Mouse (Mus musculus): ENCODE results near the gene 3110009E18Rik. TPM values are rescaled to one million over a fixed set of nuclear protein-coding genes. Genes with fewer than 3 reads are reported as not detected.

Gene 3110009E18Rik
- polyA plus RNA-seq, 1 experiment from 2014 or later = 21.6 TPM

DNA sequence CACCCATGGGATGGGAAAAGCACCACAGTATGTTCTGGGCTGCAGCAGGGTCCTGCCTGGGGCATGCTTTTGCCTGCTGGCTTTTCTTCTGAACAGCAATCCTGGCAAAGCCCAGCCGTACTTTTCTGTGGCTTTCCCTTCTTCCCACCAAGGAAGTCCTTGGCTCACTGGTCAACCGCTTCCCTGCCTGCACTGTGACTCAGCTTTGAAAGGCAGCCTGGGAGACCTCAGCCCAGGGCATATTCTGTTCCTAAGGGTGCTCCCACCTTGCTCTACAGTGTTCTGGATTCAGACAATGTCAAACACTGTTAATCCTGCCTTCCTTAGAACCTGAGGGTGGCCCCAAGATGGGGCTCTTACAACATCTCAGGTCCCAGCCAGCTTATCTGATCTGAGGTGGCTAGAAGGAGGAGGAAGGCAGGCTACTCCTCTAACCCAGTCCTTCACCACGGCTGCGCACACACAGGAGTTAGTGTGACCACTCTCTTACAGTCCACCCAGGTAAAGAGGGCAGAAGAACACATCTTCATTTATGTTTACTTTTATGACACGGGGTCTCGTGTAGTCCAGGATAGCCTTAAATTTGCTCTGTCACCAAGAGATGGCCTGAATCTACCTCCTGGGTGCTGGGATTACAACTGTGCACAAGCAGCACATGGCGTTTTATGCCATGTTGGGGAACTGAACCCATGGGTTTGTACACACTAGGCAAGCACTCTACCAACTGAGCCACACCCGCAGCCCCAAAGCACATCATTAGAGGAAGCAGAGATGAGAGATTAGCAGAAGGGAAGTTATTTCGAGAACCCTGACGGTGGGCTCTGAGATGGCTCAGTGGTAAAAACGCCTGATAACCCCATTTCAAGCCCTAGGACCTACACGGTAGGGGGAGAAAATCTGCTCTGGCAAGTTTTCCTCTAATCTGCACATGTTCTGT is 8.5 kb upstream of the 3110009E18Rik start:
- no peaks in the 10 kb centered on the region for H3K27me3 ChIP-seq (ENCODE audit: poor library complexity, severe bottlenecking)
- H3K36me3 ChIP-seq (replicated peaks) = peaks cover 67% of the 10 kb centered on the region
- whole genome bisulfite sequencing = 89% methylated on average over 12 of the region's 12 CpGs
- no peak for DNase-seq (ENCODE audit: extremely low spot score, low spot score)
- no peak overlapping the region for H3K27ac ChIP-seq
- 0 out of 2 replicates have a peak, but pooled peaks cover 3% of the 10 kb centered on the region for H3K4me1 ChIP-seq
- H3K4me3 ChIP-seq = no peak overlapping the region
- peaks cover 8% of the 10 kb centered on the region for H3K9me3 ChIP-seq

DNA sequence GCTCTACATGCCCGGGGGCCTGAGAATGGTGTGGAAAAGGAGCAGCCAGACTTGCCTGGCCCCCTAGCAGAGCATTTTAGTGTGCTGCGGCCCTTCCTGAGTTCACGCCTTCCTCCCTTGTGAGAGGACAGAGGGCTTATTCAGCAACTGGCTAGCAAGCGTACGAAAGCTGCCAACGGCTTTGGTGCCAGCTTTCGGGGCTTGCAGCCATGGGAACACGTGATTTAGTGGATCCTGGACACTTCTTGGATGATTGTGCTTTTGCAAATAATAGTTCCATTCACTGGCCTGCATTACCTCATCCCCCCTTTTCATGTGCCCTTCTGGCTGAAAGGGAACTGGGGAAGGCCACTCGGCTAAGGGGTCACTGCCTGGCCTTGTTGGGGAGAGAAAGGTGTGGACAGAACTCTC is 5.3 kb upstream of the 3110009E18Rik start:
- H3K36me3 ChIP-seq (replicated peaks) = peaks cover 88% of the 10 kb centered on the region
- WGBS = 74% methylated on average over 9 of the region's 9 CpGs

DNA sequence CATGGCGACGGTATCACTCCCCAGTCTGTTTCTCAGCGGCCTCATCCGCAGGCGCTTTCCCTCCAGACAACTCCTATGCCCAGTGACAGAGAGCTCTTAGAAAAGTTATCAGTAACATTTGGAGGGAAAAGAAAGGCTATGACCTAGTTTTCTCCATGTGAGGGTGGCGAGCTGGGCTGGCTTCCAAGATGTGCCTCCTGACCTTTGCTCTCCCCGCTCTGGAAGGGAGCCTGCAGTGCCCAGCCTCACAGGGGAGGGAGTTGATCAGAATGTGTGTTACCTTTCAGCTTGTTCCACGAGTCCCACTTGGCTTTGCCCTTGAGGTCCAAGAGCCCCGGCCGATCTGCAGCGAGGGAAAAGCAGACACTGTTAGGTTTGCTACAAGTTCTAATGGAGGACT is 4.9 kb upstream of the 3110009E18Rik start:
- H3K9me3 ChIP-seq = peaks cover 8% of the 10 kb centered on the region
- no peak overlapping the region for H3K4me3 ChIP-seq
- H3K36me3 ChIP-seq (replicated peaks) = peaks cover 84% of the 10 kb centered on the region
- H3K27me3 ChIP-seq (ENCODE audit: poor library complexity, severe bottlenecking) = no peaks in the 10 kb centered on the region
- H3K4me1 ChIP-seq = peaks cover 34% of the 10 kb centered on the region
- H3K27ac ChIP-seq = peak overlapping the region; percentile 32; the same call in 1 of the 2 replicates
- no peak for DNase-seq (ENCODE audit: extremely low spot score, low spot score)
- WGBS = 86% methylated on average over 11 of the region's 11 CpGs

More for the DNA sequence above, 5.3 kb upstream of the 3110009E18Rik start:
- no peak for DNase-seq (ENCODE audit: extremely low spot score, low spot score)
- Histone ChIP-seq H3K27me3 (ENCODE audit: poor library complexity, severe bottlenecking) (no peaks in the 10 kb centered on the region), H3K4me1 (peaks cover 33% of the 10 kb centered on the region), H3K4me3 (no peak overlapping the region), H3K27ac (peak overlapping the region; percentile 32), H3K9me3 (peaks cover 8% of the 10 kb centered on the region)

DNA sequence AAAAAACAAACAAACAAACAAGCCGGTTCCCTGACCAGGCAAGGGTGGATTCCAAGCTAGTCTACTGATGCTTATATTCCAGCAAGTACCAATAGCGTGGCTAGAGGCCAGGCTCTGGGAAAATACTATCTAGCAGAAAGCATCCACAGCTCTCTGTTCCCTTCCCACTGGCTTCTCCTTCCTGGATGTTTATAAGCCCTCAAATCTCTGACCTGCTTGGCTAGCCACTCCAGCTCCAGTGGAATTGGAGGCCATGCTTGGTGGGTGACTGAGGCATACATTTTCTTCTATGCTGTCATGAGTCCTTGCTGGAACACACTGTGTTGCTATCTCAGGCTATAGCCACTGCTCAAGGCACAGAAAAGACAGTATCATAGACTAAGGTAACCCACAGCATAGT is 2.1 kb upstream of the 3110009E18Rik start:
- H3K27ac ChIP-seq = peak overlapping the region; percentile 94; the same call in 1 of the 2 replicates
- peaks cover 58% of the 10 kb centered on the region for H3K36me3 ChIP-seq (replicated peaks)
- H3K4me3 ChIP-seq = peak overlapping the region; percentile 74; the same call in 1 of the 2 replicates
- H3K4me1 ChIP-seq = peaks cover 48% of the 10 kb centered on the region
- H3K27me3 ChIP-seq (ENCODE audit: poor library complexity, severe bottlenecking) = no peaks in the 10 kb centered on the region
- no peak for DNase-seq (ENCODE audit: extremely low spot score, low spot score)
- WGBS = 98% methylated on average over 2 of the region's 2 CpGs
- H3K9me3 ChIP-seq = peaks cover 8% of the 10 kb centered on the region

DNA sequence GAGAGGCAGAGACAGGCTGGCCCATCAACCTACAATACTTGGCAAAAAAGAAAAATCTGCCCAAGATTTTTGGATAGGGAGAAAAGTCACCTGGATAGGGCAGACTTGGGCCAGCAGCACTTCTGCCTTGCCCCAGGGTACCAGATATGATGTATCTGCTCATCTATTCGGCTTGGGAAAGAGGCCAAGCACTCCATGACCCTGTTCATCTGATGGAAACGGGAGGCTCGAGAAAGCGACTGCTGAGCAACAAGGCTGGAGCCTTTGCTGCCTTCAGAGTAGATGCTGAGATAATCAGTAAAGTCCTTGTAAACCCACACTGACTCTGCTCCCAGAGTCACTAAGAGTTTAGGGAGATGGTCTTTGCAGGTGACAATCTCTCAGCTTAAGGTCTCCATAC is 1.6 kb upstream of the 3110009E18Rik start:
- Histone ChIP-seq H3K9me3 (peaks cover 5% of the 10 kb centered on the region; the same call in 1 of the 2 replicates), H3K36me3 (replicated peaks) (peaks cover 53% of the 10 kb centered on the region), H3K27ac (peak overlapping the region; percentile 94), H3K4me1 (peaks cover 48% of the 10 kb centered on the region), H3K4me3 (peak overlapping the region; percentile 74), H3K27me3 (ENCODE audit: poor library complexity, severe bottlenecking) (no peaks in the 10 kb centered on the region)
- WGBS = 93% methylated on average over 4 of the region's 4 CpGs
- DNase-seq (ENCODE audit: extremely low spot score, low spot score) = no peak

DNA sequence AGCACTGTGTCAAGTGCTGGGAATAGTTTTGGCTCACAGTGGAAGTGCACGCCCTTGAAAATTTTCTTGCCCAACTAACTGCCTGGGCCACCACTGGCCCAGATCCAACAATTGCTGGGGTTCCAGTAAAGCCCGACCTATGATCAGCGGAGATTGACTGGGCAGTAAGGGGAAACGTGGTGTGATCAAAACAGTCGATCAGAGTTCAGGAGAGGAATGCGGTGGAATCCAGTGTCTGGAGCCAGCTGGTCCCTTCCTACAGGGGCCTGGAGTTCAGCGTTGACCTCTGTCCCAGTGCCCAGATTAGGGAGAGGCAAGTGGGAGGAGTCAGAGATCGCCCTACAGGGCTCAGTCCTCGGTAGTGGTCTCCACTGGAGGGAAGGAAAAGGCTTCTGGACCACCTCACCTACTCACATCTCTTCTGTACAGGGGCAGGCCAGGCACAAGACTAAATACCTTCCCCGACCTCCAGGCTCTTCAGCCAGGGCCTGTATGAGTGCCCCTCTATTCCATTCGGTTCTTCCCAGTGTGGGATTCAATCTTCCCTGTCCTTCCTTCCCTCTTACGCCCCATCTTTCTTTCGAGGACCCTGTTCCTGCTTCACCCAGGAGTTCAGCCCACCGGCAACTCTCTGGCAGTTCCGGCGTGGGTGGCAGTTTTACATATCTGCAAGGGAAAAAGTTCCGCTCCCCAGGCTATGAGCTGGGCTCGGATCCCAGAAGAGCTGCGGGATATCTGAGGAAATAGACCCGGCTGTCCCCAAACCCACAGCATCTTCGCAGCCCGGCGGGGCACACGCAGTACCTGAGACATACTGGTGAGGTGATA is 632 bp upstream of the 3110009E18Rik start:
- Histone ChIP-seq H3K27ac (peak overlapping the region; percentile 94), H3K27me3 (ENCODE audit: poor library complexity, severe bottlenecking) (no peaks in the 10 kb centered on the region), H3K4me1 (peaks cover 48% of the 10 kb centered on the region), H3K4me3 (peak overlapping the region; percentile 74), H3K9me3 (no peaks in the 10 kb centered on the region), H3K36me3 (replicated peaks) (peaks cover 43% of the 10 kb centered on the region)
- 7% methylated on average over 24 of the region's 24 CpGs for whole genome bisulfite sequencing
- DNase-seq (ENCODE audit: extremely low spot score, low spot score) = peak; percentile 54

DNA sequence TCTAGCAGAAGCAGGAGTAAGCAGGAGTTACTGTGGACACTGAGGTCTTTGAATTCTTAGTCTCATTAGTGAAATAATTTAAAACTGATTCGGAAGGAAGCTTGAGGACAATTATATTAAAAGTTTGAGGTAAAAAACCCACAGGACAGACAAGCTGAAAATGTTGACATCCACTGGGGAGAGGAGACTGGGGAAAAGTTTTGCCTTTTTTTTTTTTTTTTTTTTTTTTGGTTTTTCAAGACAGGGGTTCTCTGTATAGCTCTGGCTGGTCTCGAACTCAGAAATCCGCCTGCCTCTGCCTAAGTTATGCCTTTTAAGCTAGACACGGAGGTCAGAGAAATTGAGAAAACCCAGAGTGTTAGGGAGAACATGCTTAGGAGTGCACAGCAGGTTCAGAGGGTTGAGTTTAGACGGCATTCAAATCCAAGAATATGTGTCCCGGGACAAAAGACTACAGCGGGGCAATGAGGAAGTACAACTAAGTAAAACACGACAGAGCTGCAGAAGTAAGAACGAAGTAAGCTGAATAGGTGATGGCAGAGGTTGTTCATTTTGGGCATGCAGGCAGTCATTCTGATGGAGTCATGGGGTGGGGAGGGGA is 1.0 kb downstream of the 3110009E18Rik start:
- Histone ChIP-seq H3K9me3 (no peaks in the 10 kb centered on the region), H3K27ac (peak overlapping the region; percentile 94), H3K4me1 (peaks cover 45% of the 10 kb centered on the region), H3K27me3 (ENCODE audit: poor library complexity, severe bottlenecking) (no peaks in the 10 kb centered on the region), H3K36me3 (replicated peaks) (peaks cover 26% of the 10 kb centered on the region), H3K4me3 (peak overlapping the region; percentile 74)
- 91% methylated on average over 9 of the region's 9 CpGs for WGBS
- DNase-seq (ENCODE audit: extremely low spot score, low spot score) = no peak

DNA sequence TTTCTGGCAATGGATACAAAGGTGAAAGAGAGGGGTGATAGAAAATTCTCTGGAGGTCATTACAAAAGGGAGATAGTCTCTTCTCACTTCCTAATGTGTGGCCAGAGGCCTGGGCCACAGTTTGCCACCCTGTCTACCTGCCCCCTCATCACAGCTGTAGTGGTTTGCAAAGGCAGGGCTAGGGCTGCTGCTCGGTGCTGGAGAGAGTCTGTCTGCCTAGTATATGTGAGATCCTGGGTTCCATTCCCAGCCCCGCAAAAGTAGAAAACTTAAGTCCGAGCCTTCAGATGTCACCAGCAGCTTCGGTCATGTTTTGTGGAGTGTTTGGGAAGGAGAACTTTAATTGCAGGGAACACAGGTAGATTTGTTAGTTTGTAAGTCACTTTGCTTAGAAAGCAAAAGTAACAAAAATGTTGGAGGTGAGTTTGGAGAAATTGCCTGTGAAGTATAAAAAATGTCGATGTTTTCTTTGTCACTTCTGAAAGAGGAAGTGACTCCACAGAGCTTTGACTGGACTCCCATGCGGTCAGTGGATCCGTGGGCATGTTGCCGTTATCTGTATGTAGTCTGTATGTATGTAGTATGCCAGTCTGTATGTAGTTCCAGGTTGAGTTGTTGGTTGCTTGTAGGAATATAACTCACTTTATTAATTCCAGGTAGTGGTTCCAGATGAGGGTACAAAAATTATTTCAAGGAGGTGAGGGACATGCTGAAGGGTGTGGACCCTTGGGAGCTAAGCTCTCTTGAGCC is 1.8 kb downstream of the 3110009E18Rik start:
- DNase-seq (ENCODE audit: extremely low spot score, low spot score) = no peak
- 95% methylated on average over 8 of the region's 8 CpGs for WGBS
- Histone ChIP-seq H3K27ac (peak overlapping the region; percentile 94; the same call in 1 of the 2 replicates), H3K27me3 (ENCODE audit: poor library complexity, severe bottlenecking) (no peaks in the 10 kb centered on the region), H3K4me3 (no peak overlapping the region), H3K9me3 (no peaks in the 10 kb centered on the region), H3K4me1 (peaks cover 44% of the 10 kb centered on the region), H3K36me3 (replicated peaks) (peaks cover 19% of the 10 kb centered on the region)

DNA sequence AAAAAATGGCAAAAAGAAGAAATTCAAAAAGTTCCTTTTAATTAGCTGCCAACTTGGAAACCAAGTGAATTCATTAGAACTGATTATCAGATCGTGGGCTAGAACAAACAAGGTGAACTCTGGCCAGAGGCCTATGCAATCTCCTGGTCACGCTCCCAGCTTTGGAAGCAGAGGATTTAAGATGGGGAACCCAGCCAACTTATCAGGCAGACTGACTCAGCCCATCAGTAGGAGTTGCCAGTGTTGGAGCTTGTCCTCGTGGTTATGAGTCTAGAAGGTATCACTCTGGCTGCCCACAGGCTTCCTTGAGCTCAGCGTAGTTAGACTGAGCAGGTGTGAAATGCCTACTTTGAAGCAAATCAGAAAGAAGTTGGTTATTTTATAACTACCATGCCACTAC is 3.9 kb downstream of the 3110009E18Rik start:
- WGBS = 92% methylated on average over 4 of the region's 4 CpGs
- no peak for DNase-seq (ENCODE audit: extremely low spot score, low spot score)
- H3K27ac ChIP-seq = no peak overlapping the region
- peaks cover 23% of the 10 kb centered on the region for H3K4me1 ChIP-seq
- H3K9me3 ChIP-seq = no peaks in the 10 kb centered on the region
- H3K27me3 ChIP-seq (ENCODE audit: poor library complexity, severe bottlenecking) = no peaks in the 10 kb centered on the region
- no peaks in the 10 kb centered on the region for H3K36me3 ChIP-seq (replicated peaks)
- H3K4me3 ChIP-seq = no peak overlapping the region

DNA sequence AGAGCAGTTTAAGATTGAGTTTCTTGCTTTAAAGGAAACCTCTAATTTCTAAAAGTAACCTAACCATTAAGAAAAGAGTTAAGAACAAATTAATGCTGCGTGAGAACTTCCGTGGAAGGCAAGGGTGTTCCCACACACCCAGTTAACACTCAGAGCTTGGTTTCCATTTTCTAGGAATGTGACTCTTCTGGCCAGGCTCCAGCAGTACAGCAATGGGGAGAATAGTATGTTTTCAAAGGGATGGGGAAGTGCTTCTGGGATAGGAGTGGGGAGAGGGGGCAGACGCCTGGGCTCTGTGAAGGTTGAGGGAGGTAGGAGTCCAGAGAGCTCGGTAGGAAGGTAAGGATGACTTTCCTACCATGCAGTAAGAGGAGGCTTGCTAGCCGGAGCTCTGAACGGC is 4.5 kb downstream of the 3110009E18Rik start:
- H3K4me1 ChIP-seq = peaks cover 17% of the 10 kb centered on the region
- no peaks in the 10 kb centered on the region for H3K27me3 ChIP-seq (ENCODE audit: poor library complexity, severe bottlenecking)
- H3K27ac ChIP-seq = no peak overlapping the region
- DNase-seq (ENCODE audit: extremely low spot score, low spot score) = no peak
- no peaks in the 10 kb centered on the region for H3K9me3 ChIP-seq
- no peaks in the 10 kb centered on the region for H3K36me3 ChIP-seq (replicated peaks)
- no peak overlapping the region for H3K4me3 ChIP-seq
- 84% methylated on average over 6 of the region's 6 CpGs for WGBS

DNA sequence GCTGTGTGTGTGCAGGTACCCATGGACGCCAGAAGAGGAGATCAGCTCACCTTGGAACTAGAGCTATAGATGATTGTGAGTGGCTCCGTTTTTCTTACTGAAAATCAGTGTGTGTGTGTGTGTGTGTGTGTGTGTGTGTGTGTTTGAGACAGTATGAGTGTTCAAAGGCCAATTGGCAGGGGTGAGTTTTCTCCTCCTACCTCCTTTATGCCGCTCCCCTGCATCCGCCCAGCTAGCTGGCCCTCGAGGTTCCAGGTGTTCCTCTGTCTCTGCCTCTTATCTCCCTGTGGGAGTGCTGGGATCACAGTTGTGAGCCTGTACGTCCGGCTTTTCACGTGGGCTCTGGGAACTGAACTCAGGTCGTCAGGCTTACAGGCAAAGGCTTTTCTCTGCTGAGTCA is 5.3 kb downstream of the 3110009E18Rik start:
- no peak for DNase-seq (ENCODE audit: extremely low spot score, low spot score)
- H3K36me3 ChIP-seq (replicated peaks) = no peaks in the 10 kb centered on the region
- no peak overlapping the region for H3K27ac ChIP-seq
- no peak overlapping the region for H3K4me3 ChIP-seq
- H3K27me3 ChIP-seq (ENCODE audit: poor library complexity, severe bottlenecking) = no peaks in the 10 kb centered on the region
- WGBS = 67% methylated on average over 9 of the region's 9 CpGs
- peaks cover 14% of the 10 kb centered on the region for H3K4me1 ChIP-seq
- H3K9me3 ChIP-seq = no peaks in the 10 kb centered on the region

DNA sequence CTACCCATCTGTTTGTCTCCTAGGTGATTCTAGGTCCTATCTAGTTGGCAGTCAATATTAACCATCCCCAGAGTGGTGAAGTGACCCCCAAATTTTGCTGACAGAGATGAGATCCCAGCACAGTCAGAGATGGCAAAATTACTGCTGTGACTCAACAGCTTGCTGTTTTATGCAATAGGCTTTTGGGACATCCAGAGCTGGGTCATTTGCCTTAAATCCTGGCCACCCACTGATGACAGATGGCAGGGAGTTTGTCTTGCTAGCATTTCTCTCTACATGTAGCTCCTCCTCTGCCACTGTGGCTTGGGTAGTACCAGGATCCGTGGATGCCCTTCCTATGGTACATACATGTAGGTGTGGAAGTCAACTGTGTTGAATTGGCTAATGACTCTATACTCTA is 11.4 kb downstream of the 3110009E18Rik start:
- DNase-seq (ENCODE audit: extremely low spot score, low spot score) = no peak
- Histone ChIP-seq H3K27ac (no peak overlapping the region), H3K4me3 (no peak overlapping the region), H3K4me1 (no peaks in the 10 kb centered on the region), H3K9me3 (peaks cover 5% of the 10 kb centered on the region; the same call in 1 of the 2 replicates), H3K27me3 (ENCODE audit: poor library complexity, severe bottlenecking) (peaks cover 15% of the 10 kb centered on the region; the same call in 1 of the 2 replicates), H3K36me3 (replicated peaks) (no peaks in the 10 kb centered on the region)
- 92% methylated on average over 1 of the region's 1 CpGs for whole genome bisulfite sequencing

Measured in forebrain, embryonic 10.5 days (tissue).